9 mouse cellular contexts compared by ENCODE assay signal in the genomic region with DNA sequence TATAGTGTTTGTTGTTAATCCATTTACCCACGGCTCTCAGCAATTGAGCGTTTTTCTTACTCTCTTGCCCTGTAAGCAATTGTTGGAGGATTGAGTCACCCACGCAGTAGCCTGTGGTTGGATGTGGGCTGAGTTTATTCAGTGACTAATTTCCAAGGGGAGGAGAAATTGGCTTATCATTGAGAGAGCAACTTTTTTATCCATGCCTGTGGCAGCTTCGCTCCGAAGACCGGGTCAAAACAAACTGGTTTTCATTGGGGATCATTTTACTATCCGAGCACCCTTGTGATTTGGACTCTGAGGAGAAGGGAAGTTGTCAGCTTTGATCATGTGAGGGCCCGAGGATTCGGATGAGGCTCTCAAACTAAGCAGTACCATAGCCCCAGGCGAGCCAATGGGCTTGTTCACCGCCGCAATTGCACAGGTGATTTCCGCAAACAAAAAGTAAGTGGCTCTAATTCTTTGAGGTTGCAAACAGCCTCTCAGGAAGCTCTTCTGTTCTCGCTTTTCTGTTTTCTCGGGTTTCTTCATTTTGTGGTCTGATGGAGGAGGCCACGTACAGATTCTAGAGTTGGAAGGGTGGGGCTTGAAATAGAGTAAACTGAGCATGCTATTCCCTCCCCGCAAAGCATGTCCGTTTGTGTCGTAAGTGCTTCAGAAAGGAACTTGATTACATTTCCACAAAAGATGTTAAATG.
A peak's percentile ranks its signal among the peaks of the same experiment; 100 is the strongest.
DNase-seq lines count a peak whose midpoint lies in the region; ATAC-seq lines count a peak whose summit lies in the region.
"Had no signal": no experiment of that assay in that cellular context is flagged by ENCODE, and none has a peak within 500 bp of the region (broad histone marks: within the 10 kb centered on the region; RNA-seq: fewer than 3 reads in every experiment).

No protein-coding gene starts in this region.

- H3K27me3 ChIP-seq in liver, embryonic 15.5 days, result no peaks in the 10 kb centered on the region
- no peaks in the 10 kb centered on the region for H3K27me3 ChIP-seq in midbrain, embryonic 16.5 days (ENCODE audit: control insufficient read depth, insufficient read depth, low read depth, low read length)
- H3K27me3 ChIP-seq: forebrain, embryonic 13.5 days had no signal

- no peaks in the 10 kb centered on the region for H3K4me1 ChIP-seq in liver, embryonic 15.5 days (replicated peaks)
- no peaks in the 10 kb centered on the region for H3K4me1 ChIP-seq in midbrain, embryonic 16.5 days (ENCODE audit: control insufficient read depth, insufficient read depth, low read length)

- ATAC-seq in liver, embryonic 15.5 days (ENCODE audit: insufficient read depth), result peak; percentile 34; the same call in 1 of the 2 replicates
- ATAC-seq in midbrain, embryonic 16.5 days, result no peak
- ATAC-seq: forebrain, embryonic 13.5 days had no signal

- WGBS in liver, embryonic 15.5 days (ENCODE audit: insufficient replicate concordance), result 54% methylated on average over 19 of the region's 19 CpGs
- WGBS in midbrain, embryonic 16.5 days, result 69% methylated on average over 19 of the region's 19 CpGs

- peak overlapping the region; percentile 14 for H3K4me3 ChIP-seq in liver, embryonic 15.5 days (replicated peaks)
- no peak overlapping the region for H3K4me3 ChIP-seq in midbrain, embryonic 16.5 days (ENCODE audit: low read depth, low read length)
- H3K4me3 ChIP-seq: forebrain, embryonic 13.5 days had no signal

- no peak overlapping the region for H3K27ac ChIP-seq in liver, embryonic 15.5 days (replicated peaks)
- no peak overlapping the region for H3K27ac ChIP-seq in midbrain, embryonic 16.5 days (ENCODE audit: low read length)
- H3K27ac ChIP-seq: forebrain, embryonic 13.5 days had no signal

- H3K36me3 ChIP-seq in liver, embryonic 15.5 days (replicated peaks), result no peaks in the 10 kb centered on the region
- no peaks in the 10 kb centered on the region for H3K36me3 ChIP-seq in midbrain, embryonic 16.5 days (ENCODE audit: control insufficient read depth, insufficient read depth, low read length)

- H3K9ac ChIP-seq in liver, embryonic 15.5 days, result no peak overlapping the region
- H3K9ac ChIP-seq in midbrain, embryonic 16.5 days (ENCODE audit: low read depth, low read length), result no peak overlapping the region
- H3K9ac ChIP-seq: forebrain, embryonic 13.5 days had no signal

- H3K9me3 ChIP-seq in liver, embryonic 15.5 days (replicated peaks), result no peaks in the 10 kb centered on the region
- no peaks in the 10 kb centered on the region for H3K9me3 ChIP-seq in midbrain, embryonic 16.5 days (replicated peaks; ENCODE audit: control insufficient read depth, low read length, poor library complexity, severe bottlenecking)
- H3K9me3 ChIP-seq: forebrain, embryonic 13.5 days had no signal

- peak; percentile 42 to 56 for DNase-seq in urinary bladder, adult 18-20 months (ENCODE audit: low spot score in 2 of 2)
- no peak for DNase-seq in urinary bladder, postnatal 10 days (ENCODE audit: low spot score)
- peak; percentile 39 for DNase-seq in fat pad, adult 2 months (ENCODE audit: extremely low read depth, low read depth, low spot score)
- peak; percentile 44 for DNase-seq in yolk sac, embryonic 10.5 days (ENCODE audit: low spot score)
- DNase-seq in thymus, postnatal 14 days, result no peak
- no peak for DNase-seq in T-cell, adult 2 months (ENCODE audit: low spot score)

- peak overlapping the region; percentile 45 for H3K4me2 ChIP-seq in liver, embryonic 15.5 days
- H3K4me2 ChIP-seq in midbrain, embryonic 16.5 days (ENCODE audit: low read length), result no peak overlapping the region
- H3K4me2 ChIP-seq: forebrain, embryonic 13.5 days had no signal

Comparison
In these comparisons a context has a peak if more than half of its experiments do, and no peak if none do; other contexts are left out.
1. DNase-seq: peak in urinary bladder, adult 18-20 months (2 of 2), fat pad, adult 2 months (single experiment) and yolk sac, embryonic 10.5 days (single experiment); none in urinary bladder, postnatal 10 days (single experiment), thymus, postnatal 14 days (single experiment) and T-cell, adult 2 months (single experiment).